Mouse (Mus musculus) left cerebral cortex, postnatal 10 days (tissue): ENCODE data around the gene Xylb. TPM values are rescaled to one million over a fixed set of nuclear protein-coding genes. Genes with fewer than 3 reads are reported as not detected.
A peak's percentile ranks its signal among the peaks of the same experiment; 100 is the strongest.

Experiments
- DNase-seq, 2 experiments: peaks; one replicate each; pipeline ENCODE4 v3.0.0; 2021 to 2022; ENCODE audit warnings: low spot score in 2 of 2, mixed read lengths in 1 of 2; ENCODE audit errors: extremely low spot score in 1 of 2
- intact Hi-C: fragments of 180-260 bp; cut with DNase I; formaldehyde crosslinking; loops from one replicate; pipeline ENCODE4 v1.15.1; 2025
- total RNA-seq, 2 experiments: library from RNA; stranded (reverse); gene quantifications; 2 replicates each; pipeline ENCODE4 v1.2.3; 2021

The Xylb gene
- total RNA-seq, 2 experiments from 2014 or later, result 4.0 to 4.4 TPM

DNA sequence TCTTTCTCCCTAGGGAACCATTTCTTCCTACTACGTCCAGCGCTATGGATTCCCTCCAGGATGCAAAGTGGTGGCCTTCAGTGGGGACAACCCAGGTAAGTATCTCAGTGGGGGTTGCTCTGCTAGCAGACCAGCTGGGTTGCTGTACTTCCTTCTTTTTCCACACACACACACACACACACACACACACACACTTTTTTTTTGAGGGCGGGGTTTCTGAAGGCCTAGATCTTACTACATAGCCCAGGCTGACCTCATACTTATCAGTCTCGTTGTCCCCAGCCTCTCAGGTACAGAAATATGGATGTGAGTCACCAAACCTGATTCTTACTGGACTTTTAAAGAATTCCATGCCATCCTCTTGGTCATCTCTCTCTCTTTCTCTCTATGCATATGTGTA is 21.1 kb downstream of the Xylb start:
- no peak for DNase-seq
- intact Hi-C loops, result no loop called here

DNA sequence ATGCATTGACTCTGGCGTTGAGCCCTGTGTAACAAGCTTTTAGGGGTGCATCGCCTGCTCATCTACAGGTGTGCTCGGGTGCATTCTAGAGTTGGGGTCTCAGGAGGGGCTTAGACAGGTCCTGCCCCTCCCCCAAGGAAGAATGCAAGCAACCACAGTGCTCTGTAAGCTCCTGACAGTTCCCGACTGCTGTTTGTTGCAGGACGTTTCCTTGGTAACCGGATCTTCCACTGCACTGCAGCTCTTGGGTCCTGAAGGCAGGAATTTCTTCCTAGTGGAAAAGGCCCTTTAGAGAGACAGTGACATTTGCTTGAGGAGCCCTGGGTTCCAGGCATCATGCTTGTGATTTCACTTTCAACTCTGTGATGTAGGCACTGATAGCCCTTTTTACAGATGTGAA is 25.4 kb downstream of the Xylb start:
- intact Hi-C loops, result no loop called here
- DNase-seq, result peak in 1 of 2 experiments; percentile 38

DNA sequence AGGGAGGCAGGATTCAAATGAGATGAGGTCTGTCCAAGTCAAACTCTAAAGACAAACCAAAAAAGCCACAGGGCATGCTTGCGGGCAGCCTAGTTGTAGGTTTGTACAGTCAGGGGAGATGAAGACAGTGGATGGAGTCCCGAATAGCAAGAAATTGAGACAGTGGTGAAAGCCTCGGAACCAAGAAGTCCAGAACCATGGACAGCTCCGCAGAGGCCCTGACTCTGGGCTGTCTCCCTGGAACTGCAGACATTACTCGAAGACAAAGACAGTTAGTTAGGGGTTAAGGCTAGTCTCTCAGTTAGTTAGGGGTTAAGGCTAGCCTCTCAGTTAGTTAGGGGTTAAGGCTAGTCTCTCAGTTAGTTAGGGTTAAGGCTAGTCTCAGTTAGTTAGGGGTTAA is 31.8 kb downstream of the Xylb start:
- intact Hi-C loops, result no loop called here

DNA sequence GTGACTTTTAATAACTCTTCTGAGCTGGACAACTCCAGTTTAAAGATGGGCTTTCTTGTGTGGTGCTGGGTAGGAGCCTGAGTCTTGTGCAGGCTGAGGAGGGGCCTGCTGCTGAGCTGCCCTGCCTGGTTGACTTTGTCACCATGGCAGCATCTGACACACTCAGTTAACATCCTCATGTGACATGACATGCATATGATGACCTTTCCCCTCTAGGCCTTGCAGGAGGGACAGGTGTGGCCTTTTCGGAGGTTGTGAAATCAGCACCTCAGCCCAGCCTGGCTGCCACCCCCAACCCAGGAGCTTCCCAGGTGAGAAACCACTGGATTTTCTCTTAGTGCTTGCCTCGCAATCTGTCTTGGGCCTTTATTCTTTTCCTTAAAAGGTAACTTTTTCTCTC is 33.0 kb downstream of the Xylb start:
- DNase-seq, result no peak
- intact Hi-C loops, result no loop called here

More for the DNA sequence above, 31.8 kb downstream of the Xylb start:
- DNase-seq, result no peak

DNA sequence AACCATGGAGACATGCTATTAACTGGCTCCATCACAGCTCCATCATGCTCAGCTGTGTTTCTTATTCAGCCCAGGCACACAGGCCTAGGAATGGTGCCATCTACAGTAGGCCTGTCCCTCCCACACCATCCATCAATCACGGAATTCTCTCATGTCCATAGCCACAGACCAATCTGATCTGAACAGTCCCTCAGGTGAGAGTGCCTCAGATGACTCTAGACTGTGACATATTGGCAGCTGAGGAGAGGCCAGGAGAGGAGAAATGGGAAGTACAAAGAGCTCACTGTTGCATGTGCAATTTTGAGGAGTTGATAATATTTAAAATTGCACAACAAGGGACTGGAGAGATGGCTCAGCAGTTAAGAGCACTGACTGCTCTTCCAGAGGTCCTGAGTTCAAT is 37.6 kb downstream of the Xylb start:
- DNase-seq, result no peak
- intact Hi-C loops, result loop anchor here (5.0 kb wide), 1 partner anchor 33 kb away; no protein-coding TSS in a partner anchor

DNA sequence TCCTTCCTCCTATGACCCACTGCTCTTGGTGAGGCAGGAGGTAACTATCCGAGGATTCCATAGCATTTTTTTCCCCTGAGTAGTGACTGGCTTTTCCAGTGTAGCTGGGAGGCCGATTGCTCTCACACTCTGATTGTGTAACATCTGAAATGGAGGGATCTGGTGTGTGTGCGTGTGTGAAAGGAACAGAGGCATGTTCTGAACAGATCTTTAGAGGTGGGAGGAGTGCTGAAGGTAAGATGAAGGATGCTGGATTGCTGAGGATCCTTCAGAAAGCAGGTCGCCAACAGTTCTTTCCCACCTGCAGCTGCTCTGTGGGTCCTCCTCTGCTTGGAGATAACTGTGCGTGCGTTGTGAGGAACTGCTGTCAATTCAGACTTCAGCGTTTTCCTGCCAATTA is 44.2 kb downstream of the Xylb start:
- intact Hi-C loops, result no loop called here
- no peak for DNase-seq

DNA sequence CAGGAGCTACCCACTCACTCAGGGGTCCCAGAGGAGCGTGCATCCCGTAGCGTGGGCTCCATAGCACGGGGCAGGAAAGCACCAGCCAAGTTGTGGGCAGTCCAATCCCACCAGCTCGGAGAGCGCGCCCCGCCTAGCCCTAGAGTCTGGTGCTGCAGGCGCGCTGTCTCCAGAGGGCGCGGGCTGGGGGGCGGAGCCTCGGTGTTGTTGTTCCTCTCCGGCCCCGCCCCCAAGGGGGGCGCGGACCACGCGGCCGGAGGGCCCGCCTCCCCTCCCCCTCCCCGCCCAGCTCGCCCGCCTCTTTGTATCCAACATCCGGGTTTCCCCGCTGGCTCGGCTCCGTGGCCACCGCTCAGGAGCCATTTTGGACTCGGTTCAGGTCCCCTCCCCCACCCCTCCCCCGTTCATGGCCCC is 44.6 kb downstream of the Xylb start, which contains the start of gene Acvr2b:
Acvr2b (plus strand) TSS at position 318 of the 414 bp plus-strand sequence.
- peak; percentile 90 to 99 for DNase-seq
- intact Hi-C loops, result no loop called here

DNA sequence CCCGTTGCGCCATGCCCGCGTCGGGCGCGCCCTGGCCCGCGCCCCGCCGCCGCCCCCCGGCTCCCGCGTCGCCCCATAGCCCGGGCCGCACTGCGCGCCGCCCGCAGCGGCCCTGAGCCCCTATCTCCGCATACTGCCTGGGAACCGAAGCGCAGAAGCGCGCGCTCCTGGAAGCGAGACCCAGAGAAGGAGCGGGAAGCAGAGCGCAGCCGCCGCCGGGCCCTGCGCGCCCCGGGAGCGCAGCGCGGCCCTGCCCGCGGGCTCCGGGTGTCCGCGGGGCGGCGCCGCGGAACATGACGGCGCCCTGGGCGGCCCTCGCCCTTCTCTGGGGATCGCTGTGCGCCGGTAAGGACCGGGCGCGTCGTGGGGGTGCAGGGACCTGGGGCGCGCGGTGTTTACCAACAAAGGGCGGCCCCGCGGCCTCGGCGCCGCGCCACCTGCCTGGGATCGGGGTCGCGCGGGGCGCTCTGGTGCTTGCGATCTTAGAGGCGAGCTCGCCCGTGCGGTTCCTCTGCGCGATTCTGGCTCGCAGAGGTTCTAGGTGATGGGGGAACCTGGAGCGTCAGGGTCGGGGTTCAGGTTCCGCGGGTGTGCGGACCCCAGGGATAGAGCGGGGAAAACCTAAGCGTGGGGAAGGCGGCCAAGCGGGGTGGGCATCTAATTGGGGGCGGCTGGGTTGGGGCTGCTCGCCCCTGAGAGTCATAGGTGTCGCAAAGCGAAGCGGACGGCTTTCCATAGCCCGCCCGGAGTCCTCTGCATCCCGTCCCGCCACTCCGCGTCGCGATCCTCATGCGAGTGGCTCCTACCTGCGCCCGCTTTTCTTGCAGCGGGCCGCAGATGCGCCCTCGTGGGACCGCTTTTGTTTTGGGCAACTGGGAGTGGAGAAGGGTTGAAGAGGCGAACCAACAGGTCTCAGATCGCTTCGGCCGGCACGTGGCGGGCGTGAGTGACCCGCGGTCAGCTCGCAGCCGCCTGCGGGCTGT is 45.4 kb downstream of the Xylb start:
- DNase-seq, result peak in 1 of 2 experiments; percentile 72
- intact Hi-C loops, result no loop called here

DNA sequence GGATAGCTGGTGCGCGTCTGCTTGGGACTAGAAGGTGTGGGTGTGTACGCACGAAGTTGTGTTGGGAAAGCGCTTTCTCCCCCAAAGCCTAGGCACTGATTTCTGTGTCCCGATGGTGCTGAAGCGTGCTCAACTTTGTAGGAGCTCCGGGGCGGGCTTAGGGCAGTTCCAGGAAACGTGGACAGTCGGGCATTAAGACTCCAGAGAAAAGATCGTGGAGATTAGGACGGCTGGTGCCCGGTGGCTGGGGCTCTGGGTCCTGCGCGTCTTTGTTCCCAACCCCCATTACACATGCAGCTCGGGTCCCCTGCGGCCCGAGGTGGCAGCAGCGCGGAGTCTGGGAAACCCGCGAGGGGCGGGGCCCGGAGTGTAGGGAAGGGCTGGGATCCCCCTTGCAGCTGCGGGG is 46.1 kb downstream of the Xylb start:
- DNase-seq, result peak; percentile 23 to 75
- intact Hi-C loops, result no loop called here

DNA sequence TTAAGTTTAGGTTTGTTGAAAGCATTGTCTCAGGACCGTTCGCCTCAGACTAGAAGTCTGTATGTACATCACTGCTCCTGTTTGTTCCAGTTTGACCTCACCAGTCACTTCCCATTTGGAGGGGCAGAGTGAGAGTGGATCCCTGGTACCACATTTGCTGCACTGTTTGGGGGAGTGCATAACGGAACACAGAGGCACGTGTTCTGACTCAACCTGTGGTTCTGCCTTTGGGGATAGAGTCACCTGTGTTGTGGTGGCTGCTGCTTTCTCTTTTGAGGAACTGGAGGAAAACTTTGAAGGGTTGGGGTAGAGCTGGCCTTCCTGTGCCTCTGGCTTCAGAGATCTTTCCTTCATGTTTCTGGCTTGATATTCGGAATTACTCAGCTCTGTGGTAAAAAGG is 46.9 kb downstream of the Xylb start:
- no peak for DNase-seq
- intact Hi-C loops, result no loop called here

DNA sequence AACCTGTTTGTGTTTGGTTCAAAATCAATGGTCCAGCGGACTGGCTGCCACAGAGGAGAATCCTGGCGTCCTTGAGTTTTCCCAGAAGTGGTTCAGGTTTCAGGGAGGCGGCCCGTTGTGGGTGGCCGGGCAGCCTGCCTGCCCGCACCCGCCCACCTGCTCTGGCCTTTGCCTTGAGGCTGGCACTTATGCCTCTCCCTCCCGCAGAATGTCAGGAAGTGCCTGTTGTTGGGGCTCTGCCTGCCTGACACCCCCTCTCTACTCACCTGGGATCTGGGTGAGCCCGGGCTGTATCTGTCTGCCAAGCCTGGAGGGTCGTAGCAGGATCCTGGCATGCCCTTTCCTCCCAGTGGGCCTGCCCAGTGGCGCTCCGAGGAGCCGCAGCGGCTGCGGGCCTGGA is 50.7 kb downstream of the Xylb start:
- no peak for DNase-seq
- intact Hi-C loops, result no loop called here

DNA sequence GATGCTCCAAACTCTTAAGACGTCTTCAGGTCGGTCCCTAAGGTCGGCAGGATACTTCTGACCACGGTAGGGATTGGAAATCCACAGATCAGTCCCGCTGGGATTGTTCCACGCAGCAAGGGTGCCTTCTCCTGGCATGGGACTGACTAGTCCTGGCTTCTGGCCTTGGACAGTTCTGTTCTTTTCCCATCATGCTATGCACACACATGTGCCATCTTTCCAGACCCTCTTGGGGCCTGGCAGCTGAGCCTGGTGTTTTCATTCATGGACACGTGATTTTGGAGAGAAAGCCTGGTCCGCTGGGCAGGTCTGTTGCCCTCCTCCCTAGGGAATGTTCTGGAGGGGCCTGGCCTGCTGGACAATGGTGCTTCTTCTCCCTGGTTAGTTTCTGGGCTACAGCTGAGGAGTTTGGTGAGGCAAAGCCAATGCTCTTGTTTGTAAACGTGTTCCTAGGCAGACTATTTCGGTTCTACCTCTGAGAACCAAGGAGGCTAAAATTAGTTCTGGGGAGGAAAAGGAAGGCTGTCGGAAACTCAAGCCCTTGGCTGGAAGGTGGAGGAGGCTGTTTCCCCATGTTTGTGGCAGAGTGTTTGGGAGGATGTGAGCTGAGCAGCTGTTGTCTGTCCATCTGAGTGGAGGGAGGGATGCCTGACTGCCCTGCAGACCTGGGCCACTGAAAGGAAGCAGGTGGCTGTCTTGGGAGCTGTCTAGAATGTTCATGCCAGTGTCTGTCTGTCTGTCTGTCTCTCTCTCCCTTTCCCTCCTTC is 51.9 kb downstream of the Xylb start:
- intact Hi-C loops, result no loop called here
- no peak for DNase-seq

DNA sequence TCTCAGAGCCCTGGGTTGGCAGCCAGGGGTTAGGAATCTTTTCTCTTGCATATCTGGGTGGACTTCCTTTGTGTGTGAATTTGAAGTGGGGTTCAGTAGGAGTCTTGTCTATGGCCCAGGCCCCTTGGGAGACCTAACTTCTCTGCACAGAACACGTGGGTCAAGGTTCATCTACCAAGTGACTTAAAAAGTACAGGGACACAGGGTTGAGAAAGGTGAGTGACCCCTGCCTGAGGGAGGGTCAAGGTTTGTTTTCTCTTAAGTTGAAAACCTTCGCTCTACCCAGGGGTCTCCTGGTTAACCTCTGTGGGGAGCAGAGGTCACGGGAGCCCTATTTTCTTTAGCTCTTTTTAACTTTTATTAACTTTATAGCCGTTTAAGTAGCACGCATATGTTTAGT is 52.7 kb downstream of the Xylb start:
- intact Hi-C loops, result no loop called here
- DNase-seq, result no peak

DNA sequence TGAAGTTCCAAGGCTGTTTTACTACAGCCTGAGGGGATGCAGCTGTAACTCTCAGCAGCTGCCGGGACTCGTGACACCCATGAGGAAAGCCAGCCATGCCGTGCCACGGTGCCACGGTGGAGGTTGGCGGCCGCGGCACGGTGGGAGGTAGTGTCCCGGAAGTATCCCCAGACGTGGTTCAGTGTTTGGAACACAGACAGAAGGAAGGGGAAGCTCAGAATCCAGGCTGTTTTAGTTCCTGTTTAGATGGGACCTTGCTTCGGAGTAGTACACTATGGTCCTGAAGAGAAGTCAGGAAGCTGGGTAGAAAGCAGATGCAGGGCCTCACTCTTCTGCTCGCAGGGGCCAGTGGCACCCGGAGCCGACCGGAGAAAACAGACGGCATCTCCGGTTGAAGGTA is 60.8 kb downstream of the Xylb start:
- no peak for DNase-seq
- intact Hi-C loops, result no loop called here

DNA sequence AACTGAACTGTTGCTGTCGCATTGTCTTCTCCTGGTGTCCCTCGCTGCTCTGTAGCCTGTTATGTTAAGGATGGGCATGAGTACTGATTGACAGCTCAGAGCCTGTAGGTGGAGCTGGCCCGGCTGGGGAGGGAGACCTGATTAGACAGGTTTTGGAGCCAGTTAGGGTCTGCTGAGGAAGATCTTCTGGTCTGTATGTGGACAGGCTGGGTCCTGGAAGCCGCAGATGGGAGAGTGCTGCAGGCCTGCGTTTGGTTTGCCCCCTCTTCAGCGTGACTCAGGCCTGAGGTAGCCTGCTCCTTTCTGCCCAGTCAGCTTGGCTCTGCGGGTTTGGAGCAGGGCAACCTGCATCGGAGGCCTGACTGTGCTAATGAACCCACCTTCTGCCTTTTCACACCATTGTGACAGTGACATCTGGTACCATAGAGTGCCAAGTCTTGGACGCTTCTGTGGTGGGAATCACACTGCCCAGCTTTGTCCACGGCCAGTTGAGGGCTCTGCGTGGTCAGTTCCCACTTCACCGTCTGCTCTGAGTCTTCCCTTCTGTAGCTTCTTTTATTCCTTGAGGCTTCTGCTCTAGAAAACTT is 62.8 kb downstream of the Xylb start:
- intact Hi-C loops, result no loop called here
- no peak for DNase-seq

DNA sequence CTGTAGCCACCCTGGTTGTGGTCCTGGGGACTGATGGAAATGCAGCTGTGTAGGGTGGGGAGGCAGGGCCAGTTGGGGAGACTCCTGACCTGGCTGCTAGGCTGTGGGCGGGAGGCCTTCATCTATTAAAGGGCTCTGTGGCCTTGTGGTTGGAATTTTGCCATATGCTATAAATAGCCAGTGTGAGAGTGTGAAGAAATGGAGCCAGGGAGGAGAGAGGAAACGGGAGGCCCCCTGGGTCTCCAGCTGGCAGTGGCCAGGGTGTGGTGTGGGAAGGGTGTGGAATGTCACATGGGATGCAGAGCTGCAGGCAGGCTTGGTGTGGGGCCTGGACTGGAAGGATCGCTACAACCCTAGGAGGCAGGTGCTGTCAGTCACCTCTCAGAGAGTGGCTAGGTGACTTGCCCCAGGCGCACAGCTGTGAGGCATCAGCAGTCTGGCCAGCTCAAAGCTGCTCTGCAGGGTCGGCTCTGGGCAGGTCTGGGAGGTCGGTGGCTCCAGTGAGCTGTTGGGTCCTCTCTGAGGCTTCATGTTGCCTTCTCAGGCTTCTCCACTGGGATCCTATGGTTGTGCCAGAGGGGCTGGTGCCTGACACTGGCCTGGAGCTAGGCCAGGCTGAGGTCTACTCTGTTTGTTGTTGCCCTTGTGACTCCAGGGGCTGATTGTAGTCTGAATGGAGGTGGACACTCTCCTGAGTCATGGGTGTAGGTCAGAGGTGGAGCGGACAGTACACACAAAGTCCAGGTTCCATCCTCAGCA is 68.2 kb downstream of the Xylb start:
- DNase-seq, result peak in 1 of 2 experiments; percentile 71
- intact Hi-C loops, result loop anchor here (5.0 kb wide), 1 partner anchor 68 kb away; the partner anchor contains the start of gene Xylb

DNA sequence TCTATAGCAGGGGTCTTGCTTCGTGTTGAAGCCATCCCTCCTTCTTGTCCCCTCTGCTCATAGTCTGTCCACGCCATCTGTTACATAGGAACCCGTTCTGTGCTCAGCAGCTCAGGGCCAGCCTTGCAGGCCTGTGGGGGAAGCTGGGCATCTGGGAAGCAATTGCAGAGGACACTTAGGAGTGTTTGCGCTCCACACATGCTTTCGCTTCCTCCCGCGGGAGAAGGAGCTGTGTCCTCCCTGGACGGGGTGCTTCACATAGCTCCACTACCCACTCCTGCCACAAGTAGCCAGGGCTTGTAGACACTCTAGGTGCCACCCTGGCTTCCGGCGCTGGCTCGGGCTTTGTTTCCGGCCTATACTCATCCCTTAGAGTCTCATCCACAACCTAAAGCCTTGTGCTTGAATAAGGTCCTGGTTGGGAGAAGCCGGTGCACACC is 68.8 kb downstream of the Xylb start:
- intact Hi-C loops, result loop anchor here (5.0 kb wide), 1 partner anchor 69 kb away; the partner anchor contains the start of gene Xylb
- no peak for DNase-seq

DNA sequence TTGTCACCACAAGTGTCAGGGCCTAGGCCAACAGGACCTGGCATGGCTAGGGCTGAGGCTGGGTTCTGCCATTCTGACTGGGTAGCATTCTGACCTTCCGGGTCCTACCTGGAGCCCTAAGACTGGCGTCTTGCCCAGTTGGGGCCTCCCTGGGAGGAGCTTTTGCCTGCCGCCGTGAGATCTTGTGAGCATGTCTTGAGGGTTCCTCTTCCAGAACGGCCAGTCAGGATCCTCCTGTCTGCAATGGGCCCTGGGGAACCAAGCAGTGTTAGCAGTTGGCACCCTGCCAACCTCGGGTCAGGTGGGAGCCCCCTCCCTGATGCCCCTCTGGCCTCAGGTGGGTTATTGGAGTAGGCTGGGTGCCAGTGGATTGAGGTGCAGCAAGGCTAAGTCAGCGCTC is 69.3 kb downstream of the Xylb start:
- DNase-seq, result no peak
- intact Hi-C loops, result loop anchor here (5.0 kb wide), 1 partner anchor 69 kb away; the partner anchor contains the start of gene Xylb
